Mouse (Mus musculus) lung, adult 2 months (tissue): ENCODE measurements around the gene Myo9a.

Experiments used
- CTCF ChIP-seq: fragments of 200-500 bp; IDR thresholded peaks from 2 replicates; pipeline ENCODE4 v1.5.1; 2011; ENCODE audit warnings: mild to moderate bottlenecking, low read length, control low read depth; ENCODE audit not compliant: insufficient read depth
- POLR2A ChIP-seq: fragments of 200-500 bp; IDR thresholded peaks from 2 replicates; pipeline ENCODE4 v1.6.1; 2011; ENCODE audit warnings: low read depth, mild to moderate bottlenecking, control low read depth, low read length, borderline replicate concordance; ENCODE audit errors: extremely low read depth

DNA sequence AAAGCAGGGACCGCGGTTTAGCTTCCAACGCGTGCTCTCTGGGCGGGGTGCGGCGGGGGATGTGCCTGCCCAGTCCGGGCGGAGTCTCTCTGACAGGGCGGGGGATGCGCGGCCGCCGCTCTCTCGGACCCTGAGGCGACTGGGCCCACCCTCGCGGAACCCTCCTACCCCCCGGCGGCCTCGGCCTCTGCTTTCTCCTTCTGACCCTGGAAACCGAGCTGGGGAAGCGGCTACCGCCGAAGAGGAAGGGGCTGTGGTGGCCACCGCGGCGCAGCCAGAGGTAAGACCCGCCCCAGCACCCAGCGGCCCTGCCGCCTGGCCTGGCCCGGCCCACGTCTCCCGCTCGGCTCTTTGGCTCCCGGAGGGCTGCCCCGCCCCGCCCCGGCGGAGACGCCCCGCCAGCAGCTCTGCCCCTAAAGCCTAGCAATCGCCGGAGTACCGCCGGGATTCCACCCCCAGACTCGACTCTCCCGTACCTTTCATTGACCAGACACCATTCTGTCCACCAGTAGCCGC lies 428 bp downstream of the Myo9a start:
- TF ChIP-seq POLR2A (peak; percentile 18), CTCF (no peak)
